Mouse (Mus musculus) heart, adult 11 months (tissue): ENCODE results near the gene 1700012B09Rik.

ENCODE experiments used
- DNase-seq: peaks from one replicate; pipeline ENCODE4 v3.0.0; 2022

Gene 1700012B09Rik

GRCm38 (mm10) chr9:14770803-14771471 is at the start of gene 1700012B09Rik:
1700012B09Rik (minus strand) TSS chr9:14771030.
- DNase-seq, result peak; percentile 82

GRCm38 (mm10) chr9:14810111-14810510 is 39.3 kb upstream of the 1700012B09Rik start:
- DNase-seq, result no peak

GRCm38 (mm10) chr9:14806786-14807185 is 36.0 kb upstream of the 1700012B09Rik start:
- DNase-seq, result no peak

- DNase-seq, result peak; percentile 45
Measured at GRCm38 (mm10) chr9:14805714-14806113, 34.9 kb upstream of the 1700012B09Rik start.

DNA sequence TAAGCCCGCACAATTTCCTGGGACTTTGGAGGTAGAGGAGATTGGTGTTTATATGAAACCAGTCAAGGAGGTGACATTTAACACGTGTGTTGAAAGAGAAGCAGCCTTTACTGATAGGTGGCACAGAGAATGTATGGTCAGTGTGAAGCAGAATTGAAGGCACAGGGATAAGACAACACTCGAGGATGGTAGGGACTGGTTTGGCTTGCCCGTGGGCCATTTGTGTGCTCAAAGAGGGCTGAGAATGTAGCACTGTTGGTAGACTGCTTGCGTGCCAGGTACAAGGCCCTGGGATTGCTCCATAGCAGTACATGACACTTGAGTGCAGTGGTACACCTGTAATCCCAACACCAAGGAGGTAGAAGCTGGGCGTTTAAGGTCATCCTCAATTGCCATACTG is 16.5 kb upstream of the 1700012B09Rik start:
- peak; percentile 56 for DNase-seq

GRCm38 (mm10) chr9:14784039-14785002 is 13.5 kb upstream of the 1700012B09Rik start, which contains the start of the genes Mre11a and Ankrd49:
Mre11a (plus strand) TSS chr9:14784654.
Ankrd49 (minus strand) TSS chr9:14784856.
- DNase-seq, result peak; percentile 100

GRCm38 (mm10) chr9:14778341-14778740 is 7.5 kb upstream of the 1700012B09Rik start:
- peak; percentile 49 for DNase-seq

GRCm38 (mm10) chr9:14773813-14774212 is 3.0 kb upstream of the 1700012B09Rik start:
- peak; percentile 17 for DNase-seq

GRCm38 (mm10) chr9:14772074-14772473 is 1.2 kb upstream of the 1700012B09Rik start:
- DNase-seq, result peak; percentile 71

- DNase-seq, result peak; percentile 51
Measured at GRCm38 (mm10) chr9:14769811-14770210, 1.0 kb downstream of the 1700012B09Rik start.

- peak; percentile 85 for DNase-seq
Measured at GRCm38 (mm10) chr9:14764765-14765164, 6.1 kb downstream of the 1700012B09Rik start.

- no peak for DNase-seq
Measured at GRCm38 (mm10) chr9:14759261-14759660, 11.6 kb downstream of the 1700012B09Rik start.

DNA sequence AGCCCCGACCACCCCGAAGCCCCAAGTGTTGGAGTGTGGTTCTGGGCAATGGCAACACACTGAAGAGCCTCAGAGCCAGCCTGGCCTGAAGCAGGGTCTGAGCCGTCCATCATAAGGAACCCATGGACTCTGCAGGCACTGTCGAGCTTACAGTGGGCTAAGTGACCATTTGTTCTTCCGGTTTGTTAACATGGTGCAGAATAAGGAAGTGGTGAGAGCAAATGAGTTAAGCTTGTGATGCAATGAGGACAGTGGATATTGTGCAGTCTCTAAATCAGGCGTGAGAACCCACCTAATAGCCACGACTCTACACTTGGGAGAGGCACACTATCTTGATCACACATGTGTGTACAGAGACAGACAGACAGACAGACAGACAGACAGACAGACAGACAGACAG is 12.2 kb downstream of the 1700012B09Rik start:
- DNase-seq, result peak; percentile 88

- no peak for DNase-seq
Measured at GRCm38 (mm10) chr9:14754469-14754868, 16.4 kb downstream of the 1700012B09Rik start.

- DNase-seq, result no peak
Measured at GRCm38 (mm10) chr9:14753947-14754346, 16.9 kb downstream of the 1700012B09Rik start.

- peak; percentile 96 for DNase-seq
Measured at GRCm38 (mm10) chr9:14752001-14752522, 18.8 kb downstream of the 1700012B09Rik start, which contains the start of gene Fut4. Fut4 (minus strand) TSS chr9:14752393.

DNA sequence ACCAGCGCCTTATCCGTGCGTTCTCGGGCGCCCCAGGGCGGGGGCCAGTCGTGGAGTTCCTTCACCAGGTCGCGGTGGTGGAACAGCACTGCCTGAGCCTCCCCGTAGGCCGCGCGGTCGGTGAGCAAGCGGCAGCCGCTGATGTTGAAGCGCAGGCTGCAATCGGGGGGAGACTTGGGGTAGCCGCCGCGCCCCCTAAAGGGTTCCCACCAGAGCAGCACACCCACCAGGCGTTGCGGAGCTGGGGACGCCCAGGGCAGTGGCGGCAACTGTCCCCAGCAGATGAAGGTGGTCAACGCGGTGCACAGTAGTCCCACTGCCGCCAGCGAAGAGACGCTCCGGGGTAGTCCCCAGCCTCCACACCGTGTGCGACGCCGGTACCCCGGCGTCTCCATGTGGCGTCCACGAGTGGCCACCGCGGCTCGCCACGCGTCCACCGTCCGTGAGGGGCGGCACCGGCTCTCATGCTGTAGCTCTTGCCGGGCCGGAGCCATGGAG is 19.3 kb downstream of the 1700012B09Rik start:
- DNase-seq, result no peak

DNA sequence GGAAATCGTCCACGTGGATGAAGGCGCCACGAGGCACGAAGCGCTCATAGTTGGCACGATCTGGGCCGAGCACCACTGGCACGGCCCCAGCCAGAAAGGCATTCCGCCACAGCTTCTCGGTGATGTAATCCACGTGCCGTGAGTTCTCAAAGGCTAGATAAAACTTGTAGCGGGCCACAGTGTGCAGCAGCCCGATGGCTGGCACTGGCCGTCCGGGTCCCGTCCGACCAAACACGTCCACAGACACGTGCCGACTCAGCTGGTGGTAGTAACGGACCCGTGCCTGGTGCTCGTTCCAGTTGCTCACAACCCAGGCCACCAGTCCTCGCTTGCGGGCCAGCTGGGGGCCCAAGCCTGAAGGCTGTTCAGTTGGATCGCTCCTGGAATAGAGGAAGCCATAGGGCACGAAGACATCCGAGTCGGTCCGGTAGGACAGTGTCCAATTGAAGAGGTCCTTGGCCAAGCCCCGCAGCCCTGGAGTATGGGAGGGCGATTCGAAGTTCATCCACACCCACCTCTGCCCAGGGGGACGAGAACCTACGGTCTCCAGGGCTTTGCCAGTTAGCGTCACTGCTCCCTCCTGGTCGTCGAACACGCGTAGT is 19.8 kb downstream of the 1700012B09Rik start:
- no peak for DNase-seq

- DNase-seq, result no peak
Measured at GRCm38 (mm10) chr9:14740151-14740924, 30.5 kb downstream of the 1700012B09Rik start, which contains the start of gene Piwil4. Piwil4 (minus strand) TSS chr9:14740733.

- no peak for DNase-seq
Measured at GRCm38 (mm10) chr9:14739498-14740150, 31.2 kb downstream of the 1700012B09Rik start.

- DNase-seq, result peak; percentile 90
Measured at GRCm38 (mm10) chr9:14730941-14731541, 39.8 kb downstream of the 1700012B09Rik start.
